Mouse (Mus musculus): ENCODE results near the gene Ovol1. TPM values are rescaled to one million over a fixed set of nuclear protein-coding genes. Genes with fewer than 3 reads are reported as not detected.

Gene Ovol1
- total RNA-seq, 2 experiments from 2014 or later, result not detected

DNA sequence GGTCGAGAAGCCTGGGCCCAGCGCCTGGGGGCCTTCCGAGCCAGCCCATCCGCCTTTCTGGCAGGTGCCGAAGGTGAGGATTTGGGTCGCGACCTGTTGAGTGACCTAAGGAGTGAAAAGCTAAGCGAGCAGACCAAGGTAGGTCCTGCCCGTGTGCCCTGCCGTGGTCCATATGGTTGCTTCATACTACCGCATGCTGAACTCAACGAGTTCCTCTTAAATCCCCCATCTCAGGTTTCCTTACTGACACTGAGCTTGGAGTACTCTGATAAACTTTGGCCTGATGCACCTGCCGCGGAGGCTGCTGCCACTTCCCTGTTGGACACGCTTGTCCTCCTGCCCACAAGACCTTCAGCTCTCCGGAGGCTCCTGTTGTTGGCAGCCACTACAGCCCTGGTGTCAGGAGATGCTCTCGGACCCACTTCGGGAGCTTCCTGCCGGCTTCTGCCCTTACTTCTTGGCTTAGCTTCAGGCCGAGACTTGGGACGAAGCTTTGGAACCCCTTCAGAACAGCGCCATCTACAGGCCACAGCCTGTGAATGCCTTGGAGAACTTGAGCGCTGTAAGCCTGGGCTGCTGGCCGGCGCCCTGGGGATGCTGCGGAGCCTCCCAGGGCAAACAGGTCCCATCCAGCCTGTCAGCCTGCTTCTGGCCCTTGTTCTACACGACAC is 8.2 kb upstream of the Ovol1 start:
- DNase-seq, result peak; percentile 89

GRCm38 (mm10) chr19:5567534-5568469 is 7.4 kb upstream of the Ovol1 start, which contains the start of gene Ap5b1:
TSS of gene Ap5b1 (plus strand) at chr19:5568025.
- peak; percentile 93 for DNase-seq

DNA sequence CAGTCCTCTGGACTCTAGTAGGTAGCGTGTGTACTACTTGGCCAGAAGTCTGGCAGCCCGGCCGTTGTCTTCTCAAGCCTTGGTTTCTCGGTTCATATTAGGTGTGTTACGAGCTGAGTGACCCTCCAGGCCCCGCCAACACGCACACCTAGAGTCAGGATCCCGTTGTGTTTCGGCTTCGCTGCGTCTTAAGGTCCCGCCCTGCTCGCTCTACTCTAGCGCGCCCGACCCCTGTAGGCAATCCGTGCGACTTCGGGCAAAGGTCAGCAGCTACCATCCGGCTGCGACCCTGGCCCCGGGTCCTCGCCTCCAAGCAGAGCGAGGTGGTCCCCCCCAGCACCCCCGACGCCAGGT is 6.7 kb upstream of the Ovol1 start:
- no peak for DNase-seq

GRCm38 (mm10) chr19:5566316-5566715 is 5.9 kb upstream of the Ovol1 start:
- DNase-seq, result no peak

GRCm38 (mm10) chr19:5562776-5563175 is 2.3 kb upstream of the Ovol1 start:
- DNase-seq, result no peak

DNA sequence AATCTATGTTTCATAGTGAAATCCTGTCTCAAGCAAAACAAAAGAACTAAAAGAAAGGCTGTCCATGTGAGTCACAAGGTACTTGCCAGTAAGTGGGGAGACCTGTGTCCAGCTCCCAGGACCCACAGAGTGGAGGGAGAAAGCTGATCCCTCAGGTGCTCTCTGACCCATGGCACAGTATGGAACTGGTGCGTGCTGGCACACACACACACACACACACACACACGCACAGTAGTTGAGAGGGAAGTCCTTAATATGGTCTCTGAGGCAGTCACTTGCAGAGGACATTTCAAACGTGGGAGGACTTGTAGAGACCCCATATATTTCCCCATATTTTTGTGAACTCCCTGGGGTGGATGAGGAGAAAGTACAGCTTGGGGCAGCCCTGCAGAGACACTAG is 1.4 kb upstream of the Ovol1 start:
- DNase-seq, result no peak

DNA sequence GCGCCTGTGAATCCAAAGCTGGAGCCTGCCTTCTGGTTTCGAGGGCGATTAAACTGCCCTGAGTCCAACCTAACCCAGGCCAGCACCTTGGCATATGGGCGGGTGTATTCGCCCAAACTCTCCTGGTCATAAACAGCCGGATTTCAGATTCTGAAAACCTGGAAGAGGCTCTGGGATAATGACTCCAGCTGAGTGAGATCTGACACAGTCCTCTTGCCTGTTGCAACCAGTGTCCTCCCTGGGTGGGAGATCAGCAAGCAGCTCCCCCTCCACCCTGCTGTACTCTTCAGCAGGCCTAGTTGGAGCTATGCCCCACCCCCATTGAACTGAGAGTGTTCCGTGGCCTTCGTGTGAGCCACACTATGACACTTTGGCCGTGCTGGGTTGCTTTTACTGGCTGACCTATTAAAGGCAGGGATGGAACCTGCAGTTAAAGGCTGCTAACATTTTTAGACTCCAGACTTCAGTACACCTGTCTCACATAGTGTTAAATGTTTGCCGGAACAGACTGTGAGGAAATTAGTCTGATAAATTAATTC is 875 bp upstream of the Ovol1 start:
- DNase-seq, result no peak

DNA sequence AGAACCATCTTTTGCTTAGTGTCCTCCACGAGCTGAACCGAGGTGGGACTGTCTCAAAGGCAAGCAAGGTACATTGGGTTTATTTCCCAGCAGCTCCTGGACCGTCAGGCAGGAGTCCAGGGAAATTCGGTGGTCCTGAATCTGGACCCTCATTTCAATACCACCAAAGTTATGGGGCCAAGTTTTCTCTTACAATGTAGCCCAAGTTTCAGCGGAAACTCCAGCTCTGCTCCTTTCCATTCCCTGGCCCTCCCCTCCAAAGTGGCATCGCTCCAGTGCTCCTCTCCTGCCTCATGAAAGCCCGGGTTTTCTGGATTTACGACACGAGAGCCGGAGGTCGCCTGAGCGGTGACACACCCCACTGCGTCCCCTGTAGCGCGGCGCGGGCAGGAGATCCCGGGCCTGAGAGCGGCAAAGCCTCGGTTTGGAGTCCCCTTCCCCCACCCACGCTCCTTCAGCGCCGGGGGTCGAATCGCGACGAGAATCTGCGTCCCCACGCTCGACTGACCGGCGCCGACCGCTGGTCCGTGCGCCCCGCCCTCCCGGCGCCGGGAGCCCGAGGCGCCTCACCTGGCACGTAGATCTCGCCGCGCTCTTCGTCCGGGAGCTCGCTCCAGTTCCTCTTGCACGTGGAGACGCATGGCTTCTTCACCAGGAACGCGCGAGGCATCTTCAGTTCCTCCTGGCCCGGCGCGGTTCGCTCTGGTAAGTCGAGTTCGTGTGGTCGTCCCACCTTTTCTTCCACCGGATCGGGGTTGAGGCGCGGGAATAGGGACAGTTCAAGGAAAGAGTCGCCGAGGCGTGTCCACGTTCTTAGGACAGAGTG is 602 bp downstream of the Ovol1 start:
- DNase-seq, result no peak

DNA sequence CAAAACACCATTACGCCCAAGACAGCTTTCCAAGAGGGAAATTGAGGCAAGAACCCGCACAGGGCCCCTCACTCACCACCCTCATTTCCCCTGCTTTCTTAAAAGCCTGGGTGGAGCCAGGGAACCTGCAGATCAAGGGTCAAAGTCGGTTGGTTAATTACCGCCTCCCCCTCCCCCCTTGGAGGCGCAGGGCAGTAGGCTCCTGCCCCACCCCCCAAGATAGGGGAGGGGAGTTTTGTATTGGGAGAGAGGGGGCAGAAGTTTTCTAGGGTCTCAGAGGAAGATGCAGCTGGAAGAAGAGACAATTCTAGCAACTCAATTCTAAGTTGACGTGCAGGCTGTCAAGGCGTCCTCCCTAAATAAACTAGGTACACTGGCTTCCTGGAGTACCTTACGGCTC is 1.2 kb downstream of the Ovol1 start:
- DNase-seq, result no peak

- no peak for DNase-seq
Measured at GRCm38 (mm10) chr19:5558770-5559169, 1.7 kb downstream of the Ovol1 start.

- no peak for DNase-seq
Measured at GRCm38 (mm10) chr19:5558169-5558568, 2.3 kb downstream of the Ovol1 start.

DNA sequence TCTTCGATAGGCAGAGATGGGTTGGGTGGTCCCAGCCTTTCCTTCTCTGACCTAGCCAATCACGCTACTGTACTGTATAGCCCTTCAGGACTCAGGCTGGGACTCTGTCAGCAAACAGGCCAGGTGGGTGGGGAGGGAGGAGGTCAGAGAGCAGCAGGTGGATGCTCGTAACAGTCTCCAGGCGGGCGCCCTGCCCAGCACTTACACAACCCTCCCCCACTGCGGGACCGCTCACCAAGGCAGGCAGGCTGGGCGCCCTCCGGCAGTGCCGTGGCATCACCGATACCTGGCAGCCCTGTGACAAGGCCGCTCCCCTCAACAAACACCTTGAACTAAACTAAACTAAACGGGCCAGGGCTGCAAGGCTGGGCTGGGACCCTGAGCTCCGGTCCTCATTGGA is 6.2 kb downstream of the Ovol1 start:
- DNase-seq, result no peak

DNA sequence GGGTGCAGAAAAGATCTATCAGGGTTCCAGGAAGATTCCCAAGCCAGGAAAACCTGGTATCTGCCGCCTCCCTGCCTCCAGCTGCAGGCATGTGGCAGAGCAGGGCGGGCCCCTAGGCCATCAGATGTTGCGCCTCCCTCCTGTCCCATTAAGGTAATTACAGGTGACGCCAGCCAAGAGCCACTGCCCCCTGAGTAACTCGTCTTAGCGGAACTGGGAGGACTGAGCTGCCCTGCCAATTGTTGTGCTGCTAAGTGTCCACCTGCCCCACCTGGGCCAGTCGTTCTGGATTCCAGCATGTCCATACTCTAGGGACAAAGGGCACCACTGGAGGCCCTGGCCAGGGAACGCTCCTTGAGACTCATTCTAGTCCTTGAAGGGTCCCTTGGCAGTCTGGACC is 6.6 kb downstream of the Ovol1 start:
- DNase-seq, result no peak

DNA sequence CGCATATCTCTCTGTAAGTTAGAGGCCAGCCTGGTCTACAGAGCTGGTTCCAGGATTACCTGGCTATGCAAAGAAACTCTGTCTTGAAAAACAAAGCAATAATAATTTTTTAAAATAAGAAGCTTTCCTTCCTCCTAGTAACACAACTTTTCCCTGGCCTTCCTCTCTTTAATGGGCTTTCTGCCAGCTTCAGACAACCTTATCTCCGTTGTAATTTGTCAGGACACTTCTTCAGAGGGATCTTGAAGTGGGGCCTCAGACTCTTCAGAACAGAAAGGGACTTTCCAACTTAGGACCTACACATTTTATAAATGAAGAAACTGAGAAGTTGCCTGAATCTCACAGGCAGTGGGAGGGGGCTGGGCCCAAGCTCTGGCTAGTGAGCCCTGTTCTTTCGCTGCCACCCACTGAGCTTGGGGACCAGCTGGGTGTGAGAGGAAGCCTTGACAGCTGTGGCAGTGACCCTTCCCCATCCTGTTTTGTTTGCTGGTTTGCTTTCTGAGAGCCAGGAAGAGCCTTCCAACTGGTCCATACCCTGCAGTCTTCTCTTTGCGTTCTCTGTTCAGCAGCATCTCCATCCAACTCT is 12.9 kb downstream of the Ovol1 start:
- no peak for DNase-seq

DNA sequence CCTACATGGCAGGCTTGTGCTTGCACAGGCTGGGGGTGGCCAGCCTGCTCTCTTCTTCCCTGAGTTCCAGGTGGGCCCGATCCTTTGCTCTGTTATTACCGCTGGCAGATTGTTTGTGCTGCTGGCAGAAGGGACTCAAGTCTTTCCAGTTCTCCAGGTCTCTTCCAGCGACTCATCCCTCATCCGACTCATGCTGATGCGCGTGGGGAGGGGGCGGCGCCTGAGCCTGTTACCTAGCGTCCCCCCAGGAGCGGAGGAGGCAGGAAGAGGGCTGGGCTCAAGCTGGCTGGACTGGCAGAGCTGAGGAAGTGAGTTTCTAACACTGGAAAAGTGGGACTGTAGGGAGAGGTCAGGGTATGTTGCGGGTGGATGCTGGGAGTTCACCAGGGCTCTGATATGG is 16.4 kb downstream of the Ovol1 start:
- no peak for DNase-seq

DNA sequence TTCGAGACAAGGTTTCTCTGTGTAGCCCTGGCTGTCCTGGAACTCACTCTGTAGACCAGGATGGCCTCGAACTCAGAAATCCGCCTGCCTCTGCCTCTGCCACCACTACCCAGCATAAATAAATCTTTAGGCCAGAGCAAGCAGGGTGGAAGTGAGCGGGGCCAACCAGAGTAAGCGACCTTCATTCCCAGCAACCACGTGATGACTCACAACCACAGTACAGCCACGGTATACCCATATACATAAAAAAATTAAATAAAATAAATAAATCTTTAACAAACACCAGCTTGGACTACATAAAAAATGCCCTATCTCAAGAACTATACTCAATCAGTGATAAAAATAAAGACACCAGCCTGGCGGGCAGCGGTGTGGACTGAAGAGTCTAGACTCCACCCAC is 17.1 kb downstream of the Ovol1 start:
- DNase-seq, result no peak

GRCm38 (mm10) chr19:5538786-5539185 is 21.7 kb downstream of the Ovol1 start:
- DNase-seq, result no peak

DNA sequence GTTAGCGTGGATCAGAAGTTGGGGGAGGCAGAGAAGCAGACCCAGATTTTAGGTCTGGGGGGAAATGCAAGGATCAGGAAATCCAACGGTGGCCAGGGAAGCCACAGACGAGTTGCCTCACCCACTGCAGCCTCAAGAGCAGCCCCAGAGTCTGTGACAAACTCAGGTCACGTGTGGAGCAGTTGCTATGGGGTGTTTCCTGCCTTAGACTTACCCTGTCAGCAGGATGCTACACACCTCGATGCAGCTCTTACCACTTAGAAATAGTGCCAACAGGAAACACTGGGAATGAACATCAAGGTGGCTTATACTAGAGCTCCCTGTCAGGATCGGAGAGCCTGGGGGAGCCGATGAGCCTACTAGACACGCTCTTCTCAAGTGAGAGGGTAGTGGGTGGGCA is 27.9 kb downstream of the Ovol1 start:
- no peak for DNase-seq

- no peak for DNase-seq
Measured at GRCm38 (mm10) chr19:5530138-5530524, 30.3 kb downstream of the Ovol1 start.

DNA sequence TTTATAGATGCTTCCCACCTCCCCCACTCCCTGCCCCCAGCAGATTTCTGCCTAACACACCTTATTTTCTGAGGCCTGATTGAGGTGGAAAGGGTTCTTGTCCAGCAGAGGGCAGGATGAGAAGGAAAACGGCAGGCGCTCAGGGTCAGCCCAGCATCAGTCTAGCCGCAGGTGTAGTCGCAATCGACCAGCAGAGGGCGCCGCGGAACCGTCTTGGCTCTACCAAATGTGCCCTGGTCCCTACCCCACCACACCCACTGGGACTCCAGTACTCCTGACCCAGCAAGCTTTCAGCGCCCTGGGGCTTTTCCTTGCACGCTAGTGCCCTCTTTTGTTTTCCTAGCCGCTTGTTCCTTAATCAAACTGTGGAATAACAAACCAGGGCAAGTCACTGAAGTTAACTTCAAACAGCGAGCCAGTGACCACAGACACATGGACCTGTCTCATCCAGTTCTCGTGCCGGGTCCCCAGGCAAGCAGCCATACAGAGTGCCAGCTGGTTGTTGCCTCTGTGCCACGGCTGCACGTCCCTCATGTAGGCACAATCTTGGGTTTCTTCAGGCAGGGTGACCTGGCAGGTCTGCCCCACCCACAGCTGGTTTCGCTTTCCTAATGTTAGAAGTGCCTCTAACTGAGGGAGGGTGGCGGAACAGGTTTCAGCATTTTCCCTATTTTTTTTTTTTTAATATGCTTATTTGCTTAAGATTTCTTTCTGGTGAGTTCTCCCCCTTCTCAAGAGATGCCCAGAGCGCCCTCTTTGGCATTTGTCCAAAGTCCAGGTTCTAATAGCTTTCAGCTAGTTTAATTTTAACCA is 30.9 kb downstream of the Ovol1 start:
- DNase-seq, result peak; percentile 99

- DNase-seq, result no peak
Measured at GRCm38 (mm10) chr19:5525204-5525603, 35.2 kb downstream of the Ovol1 start.

DNA sequence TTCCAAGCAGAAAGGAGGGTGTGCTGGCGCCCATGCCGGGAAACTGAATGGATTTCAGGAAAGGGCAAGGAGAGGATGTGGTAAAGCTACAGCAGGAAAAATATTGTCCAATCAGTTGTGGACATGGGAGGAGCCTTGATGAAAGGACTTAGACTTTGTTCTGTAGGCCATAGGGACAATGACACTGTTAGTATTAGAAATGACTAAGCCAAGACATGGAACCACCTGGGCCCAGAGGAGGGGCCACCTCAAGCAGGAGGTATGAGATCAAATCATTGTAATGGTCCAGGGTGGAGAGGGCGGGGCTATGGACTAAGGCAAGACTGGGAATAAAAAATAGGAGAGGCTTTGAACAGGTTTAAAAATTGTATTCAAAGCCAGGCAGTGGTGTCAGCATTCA is 41.7 kb downstream of the Ovol1 start:
- DNase-seq, result no peak

Data from heart, postnatal 4 days (tissue).